Mouse (Mus musculus) heart, adult 8-10 months (tissue): ENCODE measurements around the gene Mrgprx2. TPM values are rescaled to one million over a fixed set of nuclear protein-coding genes. Genes with fewer than 3 reads are reported as not detected.
"Not testable (repeated sequence)": the region's sequence is repeated elsewhere in the genome, so short reads cannot be mapped to it uniquely, and the experiment has no call there.

Source experiments
- DNase-seq: peaks from one replicate; pipeline ENCODE4 v3.0.0; 2022; ENCODE audit warnings: low spot score
- total RNA-seq, 4 experiments: library from RNA; stranded (reverse); gene quantifications; 2 replicates each; pipeline ENCODE4 v1.2.4; 2022

The Mrgprx2 gene
- total RNA-seq: under 1 TPM in 1 of 4 experiments, not detected in 3; 0.09 TPM

DNA sequence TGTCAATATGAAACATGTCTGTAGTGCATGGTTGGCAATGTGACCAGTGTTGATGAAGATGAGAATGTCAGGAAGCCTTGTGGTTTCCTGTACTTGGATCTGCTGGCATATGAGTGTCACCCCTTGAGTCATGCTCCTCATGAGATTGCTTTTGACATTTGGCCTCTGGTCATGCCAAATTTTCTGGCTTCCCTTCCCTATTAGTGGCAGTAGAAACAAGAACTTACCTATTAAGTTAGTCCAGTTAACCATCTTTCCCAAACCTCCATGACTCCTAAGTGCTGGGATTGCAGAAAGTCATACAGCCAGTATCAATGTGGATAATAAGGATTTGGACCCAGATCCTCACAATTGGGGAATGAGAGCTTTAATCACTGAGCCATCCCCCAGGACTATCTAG lies at the start of gene Mrgprx2:
Mrgprx2 (minus strand) TSS at position 101 of the 400 bp plus-strand sequence.
- no peak for DNase-seq

DNA sequence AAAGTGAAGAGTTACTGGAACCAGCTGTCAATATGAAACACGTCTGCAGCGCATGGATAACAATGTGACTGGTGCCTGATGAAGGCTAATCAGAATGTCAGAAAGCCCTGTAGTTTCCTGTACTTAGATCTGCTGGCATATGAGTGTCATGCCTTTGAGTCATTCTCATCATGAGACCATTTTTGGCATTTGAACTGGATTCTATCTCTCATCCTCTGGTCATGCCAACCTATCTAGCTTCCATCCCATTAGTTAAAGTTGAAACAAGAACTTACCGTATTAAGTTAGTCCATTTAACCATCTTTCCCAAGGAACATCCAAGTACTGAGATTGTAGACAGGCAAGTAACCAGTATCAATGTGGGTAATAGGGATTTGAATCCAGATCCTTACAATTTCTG lies 42.9 kb downstream of the Mrgprx2 start, which contains the start of gene Mrgprb1:
Mrgprb1 (minus strand) TSS at position 101 of the 400 bp plus-strand sequence.
- DNase-seq: no peak

DNA sequence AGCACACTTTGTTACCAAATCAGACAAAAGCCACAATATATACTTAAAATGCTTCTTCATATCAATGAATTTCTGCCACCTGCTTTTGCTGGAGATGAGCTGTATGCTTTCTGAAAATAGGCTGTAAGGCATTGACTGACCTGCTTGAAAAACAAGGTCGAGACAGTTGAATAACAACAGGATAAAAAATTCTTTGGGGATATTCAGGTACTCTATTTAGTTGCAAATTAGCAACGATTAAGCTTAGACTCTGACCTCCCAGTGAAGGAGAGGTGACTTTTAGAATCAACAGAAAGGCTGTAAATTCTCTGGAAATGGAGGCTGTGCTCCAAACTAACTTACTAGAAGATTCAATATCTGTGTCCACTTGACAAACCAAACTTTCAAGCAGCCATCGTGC lies 62.5 kb downstream of the Mrgprx2 start:
- DNase-seq: no peak

DNA sequence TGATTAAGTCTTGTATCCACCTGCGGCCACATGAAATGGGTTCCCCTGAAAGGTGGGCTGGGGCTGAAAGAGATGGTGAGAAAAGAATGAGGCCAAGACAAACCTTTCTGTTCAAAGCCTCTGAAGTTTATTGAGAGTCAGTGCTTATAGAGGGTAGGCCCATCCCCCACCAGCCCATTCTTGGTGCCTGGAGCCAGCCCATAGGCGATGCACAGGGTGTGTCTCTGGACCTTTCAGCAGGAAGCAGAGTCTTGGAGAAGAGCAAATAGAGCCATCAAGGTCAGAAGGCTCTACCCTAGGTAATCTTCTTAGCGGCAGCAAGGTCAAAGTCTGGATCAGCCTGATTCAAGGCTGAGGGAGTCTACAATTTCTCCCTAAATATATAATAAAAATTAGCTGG lies 63.2 kb downstream of the Mrgprx2 start:
- not testable (repeated sequence) for DNase-seq

Other genes starting within 250 kb of the Mrgprx2 start
- gene Mrgprb8, start 110.8 kb downstream of the Mrgprx2 start, total RNA-seq: not detected
- under 1 TPM in 1 of 4 experiments, not detected in 3; 0.05 TPM for gene Mrgprb1, start 43.0 kb downstream of the Mrgprx2 start, total RNA-seq
- under 1 TPM in 1 of 4 experiments, not detected in 3; 0.11 TPM for gene Mrgprb2, start 58.8 kb upstream of the Mrgprx2 start, total RNA-seq
- not detected for gene Mrgprb3, start 144.5 kb upstream of the Mrgprx2 start, total RNA-seq